Mouse (Mus musculus): ENCODE measurements at regions not wholly inside any gene's neighbourhood (a gene's known extent, or its start where the extent isn't known, plus 50 kb on each side); places are given as distances from the start of the nearest gene placed in this dataset.

GRCm38 (mm10) chr11:112609277-112609676, 172.7 kb upstream of the Sox9 start:
- Histone ChIP-seq H3K4me1 (ENCODE audit: control insufficient read depth in 1 of 2, insufficient read depth in 2 of 2, low read length in 2 of 2) (no peaks in the 10 kb centered on the region), H3K9ac (ENCODE audit: control insufficient read depth, low read depth, low read length, poor library complexity, severe bottlenecking) (no peak overlapping the region), H3K9me3 (replicated peaks; ENCODE audit: insufficient read depth, low read length) (no peaks in the 10 kb centered on the region), H3K27ac (ENCODE audit: control insufficient read depth, low read depth, low read length) (no peak overlapping the region), H3K27me3 (ENCODE audit: control insufficient read depth in 1 of 2, insufficient read depth in 2 of 2, low read length in 2 of 2) (no peaks in the 10 kb centered on the region), H3K4me3 (ENCODE audit: control insufficient read depth in 1 of 2, insufficient read depth in 1 of 2, low read depth in 2 of 2, low read length in 2 of 2) (no peak overlapping the region), H3K36me3 (ENCODE audit: control insufficient read depth in 1 of 2, insufficient read depth in 2 of 2, low read length in 2 of 2) (no peaks in the 10 kb centered on the region), H3K79me2 (ENCODE audit: control insufficient read depth, insufficient read depth, low read length, poor library complexity) (no peaks in the 10 kb centered on the region)
- DNase-seq (ENCODE audit: low read depth, low spot score), result no peak
- TF ChIP-seq CHD2 (IDR thresholded peaks at IDR 0.05; ENCODE audit: low read length) (no peak), TCF12 (IDR thresholded peaks at IDR 0.05; ENCODE audit: low read depth, low read length) (no peak), KAT2A (conservative IDR thresholded peaks at IDR 0.05; ENCODE audit: low read depth, low read length) (no peak), ZC3H11A (IDR thresholded peaks at IDR 0.05; ENCODE audit: low read depth, low read length) (no peak)

GRCm38 (mm10) chr11:112611073-112611472, 171.0 kb upstream of the Sox9 start:
- H3K4me3 ChIP-seq (ENCODE audit: control insufficient read depth in 1 of 2, insufficient read depth in 1 of 2, low read depth in 2 of 2, low read length in 2 of 2), result no peak overlapping the region
- H3K79me2 ChIP-seq (ENCODE audit: control insufficient read depth, insufficient read depth, low read length, poor library complexity), result no peaks in the 10 kb centered on the region
- TF ChIP-seq SMC3 (IDR thresholded peaks at IDR 0.05; ENCODE audit: low read depth, low read length) (no peak), E2F4 (IDR thresholded peaks at IDR 0.05; ENCODE audit: borderline replicate concordance, low read depth, low read length) (no peak), NELFE (IDR thresholded peaks at IDR 0.05; ENCODE audit: low read depth, low read length) (no peak), CHD1 (IDR thresholded peaks at IDR 0.05; ENCODE audit: low read depth, low read length) (no peak), BHLHE40 (IDR thresholded peaks at IDR 0.05; ENCODE audit: borderline replicate concordance, low read depth, low read length) (no peak), NRF1 (IDR thresholded peaks at IDR 0.05; ENCODE audit: insufficient read depth, low read depth, low read length, poor library complexity, severe bottlenecking) (no peak), MXI1 (IDR thresholded peaks at IDR 0.05; ENCODE audit: low read depth, low read length) (no peak), USF1 (IDR thresholded peaks at IDR 0.05; ENCODE audit: low read depth, low read length) (no peak), ZMIZ1 (IDR thresholded peaks at IDR 0.05; ENCODE audit: low read depth, low read length) (no peak), MEF2A (IDR thresholded peaks at IDR 0.05; ENCODE audit: extremely low read depth, insufficient replicate concordance, low read depth, low read length, poor library complexity, severe bottlenecking) (no peak), USF2 (IDR thresholded peaks at IDR 0.05; ENCODE audit: borderline replicate concordance in 1 of 2, insufficient read depth in 1 of 2, low read depth in 1 of 2, low read length in 2 of 2) (no peak), CHD2 (IDR thresholded peaks at IDR 0.05; ENCODE audit: low read length) (no peak), JUND (IDR thresholded peaks at IDR 0.05; ENCODE audit: low read depth, low read length) (no peak), ZC3H11A (IDR thresholded peaks at IDR 0.05; ENCODE audit: low read depth, low read length) (no peak), TCF12 (IDR thresholded peaks at IDR 0.05; ENCODE audit: low read depth, low read length) (no peak), CTCF (IDR thresholded peaks at IDR 0.05 in 2 of 3, conservative IDR thresholded peaks at IDR 0.05 in 1 of 3; ENCODE audit: control insufficient read depth in 1 of 3, insufficient read depth in 1 of 3, low read depth in 2 of 3, low read length in 3 of 3, poor library complexity in 1 of 3, severe bottlenecking in 1 of 3) (no peak), KAT2A (conservative IDR thresholded peaks at IDR 0.05; ENCODE audit: low read depth, low read length) (no peak), RAD21 (IDR thresholded peaks at IDR 0.05; ENCODE audit: low read depth, low read length) (no peak), UBTF (IDR thresholded peaks at IDR 0.05; ENCODE audit: borderline replicate concordance, insufficient read depth, low read depth, low read length) (no peak), MAZ (IDR thresholded peaks at IDR 0.05; ENCODE audit: low read depth, low read length) (no peak)
- H3K27me3 ChIP-seq (ENCODE audit: control insufficient read depth in 1 of 2, insufficient read depth in 2 of 2, low read length in 2 of 2), result no peaks in the 10 kb centered on the region
- H3K9me3 ChIP-seq (replicated peaks; ENCODE audit: insufficient read depth, low read length), result no peaks in the 10 kb centered on the region
- H3K27ac ChIP-seq (ENCODE audit: control insufficient read depth, low read depth, low read length), result no peak overlapping the region
- no peaks in the 10 kb centered on the region for H3K36me3 ChIP-seq (ENCODE audit: control insufficient read depth in 1 of 2, insufficient read depth in 2 of 2, low read length in 2 of 2)
- H3K4me1 ChIP-seq (ENCODE audit: control insufficient read depth in 1 of 2, insufficient read depth in 2 of 2, low read length in 2 of 2), result no peaks in the 10 kb centered on the region
- no peak overlapping the region for H3K9ac ChIP-seq (ENCODE audit: control insufficient read depth, low read depth, low read length, poor library complexity, severe bottlenecking)
- no peak for DNase-seq (ENCODE audit: low read depth, low spot score)
